Mouse (Mus musculus): Measurements from ENCODE around the gene Actr2. TPM values are rescaled to one million over a fixed set of nuclear protein-coding genes. Genes with fewer than 3 reads are reported as not detected.
"Not testable (repeated sequence)": the region's sequence is repeated elsewhere in the genome, so short reads cannot be mapped to it uniquely, and the experiment has no call there.

Actr2 gene
- polyA plus RNA-seq, 1 experiment from 2014 or later: 74.5 TPM

- H3K4me1 ChIP-seq (replicated peaks; ENCODE audit: control insufficient read depth, insufficient read depth, low read length): no peaks in the 10 kb centered on the region
- no peak overlapping the region for H3K9ac ChIP-seq (ENCODE audit: low read depth, low read length)
- no peaks in the 10 kb centered on the region for H3K9me3 ChIP-seq (ENCODE audit: control insufficient read depth, low read length)
- no peak overlapping the region for H3K4me3 ChIP-seq (ENCODE audit: low read depth, low read length)
- no peaks in the 10 kb centered on the region for H3K27me3 ChIP-seq (replicated peaks; ENCODE audit: control insufficient read depth, insufficient read depth, low read length)
- 97% methylated on average over 1 of the region's 1 CpGs for WGBS
- H3K36me3 ChIP-seq (ENCODE audit: control insufficient read depth, insufficient read depth, low read length): peaks cover 17% of the 10 kb centered on the region
- ATAC-seq (replicated peaks; ENCODE audit: low FRiP score) (no peak), DNase-seq (ENCODE audit: low spot score) (no peak)
- no peak overlapping the region for H3K4me2 ChIP-seq
- H3K27ac ChIP-seq (ENCODE audit: low read depth, low read length): no peak overlapping the region
Measured at GRCm38 (mm10) chr11:20066106-20066505, 46.6 kb downstream of the Actr2 start.

DNA sequence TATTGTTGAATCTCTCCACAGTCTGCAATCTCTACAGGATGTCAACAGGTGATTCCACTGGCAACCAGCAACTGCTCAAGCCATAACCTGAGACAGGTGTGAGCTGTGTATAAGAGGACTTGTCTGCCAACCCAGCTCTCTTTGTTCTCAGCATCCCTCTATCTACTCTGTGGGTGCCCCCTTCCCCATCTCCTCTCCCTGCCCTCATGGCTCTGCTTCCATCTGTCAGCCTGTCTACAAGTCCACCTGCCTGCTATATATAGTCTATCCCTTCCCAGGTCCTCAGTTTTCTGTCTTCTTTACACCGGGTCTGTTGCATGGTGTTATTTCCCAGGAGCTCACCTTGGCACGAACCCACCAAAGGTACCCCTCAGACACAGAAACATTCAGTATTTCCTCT lies 47.8 kb downstream of the Actr2 start:
- Histone ChIP-seq H3K9ac (ENCODE audit: low read depth, low read length) (no peak overlapping the region), H3K27ac (ENCODE audit: low read depth, low read length) (no peak overlapping the region), H3K36me3 (ENCODE audit: control insufficient read depth, insufficient read depth, low read length) (peaks cover 13% of the 10 kb centered on the region), H3K4me2 (no peak overlapping the region), H3K27me3 (replicated peaks; ENCODE audit: control insufficient read depth, insufficient read depth, low read length) (no peaks in the 10 kb centered on the region), H3K4me1 (replicated peaks; ENCODE audit: control insufficient read depth, insufficient read depth, low read length) (no peaks in the 10 kb centered on the region), H3K4me3 (ENCODE audit: low read depth, low read length) (no peak overlapping the region), H3K9me3 (ENCODE audit: control insufficient read depth, low read length) (no peaks in the 10 kb centered on the region)
- ATAC-seq (replicated peaks; ENCODE audit: low FRiP score) (no peak), DNase-seq (ENCODE audit: low spot score) (no peak)
- WGBS: 95% methylated on average over 2 of the region's 2 CpGs

DNA sequence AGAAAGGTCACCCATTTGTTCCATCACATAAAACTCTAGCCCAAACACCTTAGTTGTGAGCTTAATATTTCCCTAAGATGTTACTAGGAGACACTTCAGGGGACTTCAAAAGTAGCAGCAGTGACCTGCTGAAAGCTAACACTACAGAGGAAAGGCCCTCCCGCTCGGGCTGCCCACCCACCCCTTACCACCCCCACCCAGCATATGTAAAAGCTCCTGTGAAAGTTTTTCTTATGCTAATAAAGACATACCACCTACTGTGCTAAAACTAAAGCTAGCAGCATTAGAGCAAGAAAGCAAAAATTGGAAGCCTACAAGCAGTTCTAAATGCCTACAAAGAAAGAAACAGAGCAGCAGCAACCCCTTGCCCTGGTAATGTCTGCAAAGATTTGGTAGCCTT lies 48.6 kb downstream of the Actr2 start:
- peaks cover 17% of the 10 kb centered on the region for H3K36me3 ChIP-seq (ENCODE audit: control insufficient read depth, insufficient read depth, low read length)
- not testable (repeated sequence) for H3K9me3 ChIP-seq (ENCODE audit: control insufficient read depth, low read length); H3K4me3 ChIP-seq (ENCODE audit: low read depth, low read length); H3K27me3 ChIP-seq (replicated peaks; ENCODE audit: control insufficient read depth, insufficient read depth, low read length); ATAC-seq (replicated peaks; ENCODE audit: low FRiP score); H3K9ac ChIP-seq (ENCODE audit: low read depth, low read length); H3K4me1 ChIP-seq (replicated peaks; ENCODE audit: control insufficient read depth, insufficient read depth, low read length); H3K4me2 ChIP-seq; DNase-seq (ENCODE audit: low spot score); H3K27ac ChIP-seq (ENCODE audit: low read depth, low read length)
- 77% methylated on average over 2 of the region's 2 CpGs for WGBS

DNA sequence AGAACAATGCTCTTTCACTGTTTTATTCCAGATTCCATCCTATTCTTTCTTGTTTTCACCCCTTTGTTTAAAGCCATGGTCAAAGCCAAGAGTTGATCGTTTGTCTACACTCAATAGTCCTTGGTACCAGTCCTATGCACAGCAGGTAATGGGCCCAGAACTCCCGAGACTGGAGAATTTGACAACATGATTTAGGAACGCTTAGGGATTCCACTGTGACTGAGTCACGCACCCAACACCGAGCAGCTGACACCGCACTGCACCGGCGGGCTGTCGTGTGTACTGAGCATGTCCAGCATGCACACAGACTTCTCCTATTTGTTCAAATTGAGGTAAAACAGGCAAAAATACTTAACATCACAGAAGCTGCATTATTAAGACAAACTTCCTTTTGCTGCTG lies 49.9 kb downstream of the Actr2 start:
- ATAC-seq (replicated peaks; ENCODE audit: low FRiP score); DNase-seq (ENCODE audit: low spot score); H3K9ac ChIP-seq (ENCODE audit: low read depth, low read length); H3K27ac ChIP-seq (ENCODE audit: low read depth, low read length); H3K27me3 ChIP-seq (replicated peaks; ENCODE audit: control insufficient read depth, insufficient read depth, low read length); H3K4me2 ChIP-seq; H3K4me1 ChIP-seq (replicated peaks; ENCODE audit: control insufficient read depth, insufficient read depth, low read length); H3K9me3 ChIP-seq (ENCODE audit: control insufficient read depth, low read length); H3K4me3 ChIP-seq (ENCODE audit: low read depth, low read length): not testable (repeated sequence)
- WGBS: 90% methylated on average over 9 of the region's 9 CpGs
- H3K36me3 ChIP-seq (ENCODE audit: control insufficient read depth, insufficient read depth, low read length): peaks cover 15% of the 10 kb centered on the region; the same call in 1 of the 2 replicates

DNA sequence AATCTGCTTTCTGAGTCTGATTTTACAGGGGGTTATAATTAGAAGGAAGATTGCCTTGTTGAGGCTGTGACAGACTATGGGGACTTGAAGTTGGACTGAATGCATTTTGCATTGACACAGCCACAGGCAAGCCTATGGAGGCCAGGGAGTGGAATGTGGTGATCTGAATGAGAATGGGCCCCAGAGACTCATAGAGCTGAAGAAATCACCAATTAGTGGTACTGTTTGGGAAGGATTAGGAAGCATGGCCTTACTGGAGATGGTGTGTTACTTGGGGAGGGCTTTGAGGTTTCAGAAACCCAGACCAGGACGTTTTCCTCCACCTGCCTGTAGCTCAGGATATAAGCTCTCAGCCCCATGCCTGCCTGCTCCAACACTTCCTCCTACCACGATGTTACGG lies 53.0 kb downstream of the Actr2 start:
- H3K27ac ChIP-seq (ENCODE audit: low read depth, low read length): no peak overlapping the region
- ATAC-seq (replicated peaks; ENCODE audit: low FRiP score): no peak
- no peak overlapping the region for H3K4me3 ChIP-seq (ENCODE audit: low read depth, low read length)
- H3K4me1 ChIP-seq (replicated peaks; ENCODE audit: control insufficient read depth, insufficient read depth, low read length): no peaks in the 10 kb centered on the region
- WGBS: 80% methylated on average over 3 of the region's 3 CpGs
- H3K27me3 ChIP-seq (replicated peaks; ENCODE audit: control insufficient read depth, insufficient read depth, low read length): no peaks in the 10 kb centered on the region
- H3K36me3 ChIP-seq (ENCODE audit: control insufficient read depth, insufficient read depth, low read length): peaks cover 8% of the 10 kb centered on the region; the same call in 1 of the 2 replicates
- H3K9ac ChIP-seq (ENCODE audit: low read depth, low read length): no peak overlapping the region
- DNase-seq (ENCODE audit: low spot score): no peak
- no peaks in the 10 kb centered on the region for H3K9me3 ChIP-seq (ENCODE audit: control insufficient read depth, low read length)
- no peak overlapping the region for H3K4me2 ChIP-seq

- Histone ChIP-seq H3K4me3 (ENCODE audit: low read depth, low read length) (no peak overlapping the region), H3K4me2 (no peak overlapping the region), H3K9ac (ENCODE audit: low read depth, low read length) (no peak overlapping the region), H3K27ac (ENCODE audit: low read depth, low read length) (no peak overlapping the region), H3K9me3 (ENCODE audit: control insufficient read depth, low read length) (no peaks in the 10 kb centered on the region), H3K36me3 (ENCODE audit: control insufficient read depth, insufficient read depth, low read length) (peaks cover 6% of the 10 kb centered on the region; the same call in 1 of the 2 replicates), H3K4me1 (replicated peaks; ENCODE audit: control insufficient read depth, insufficient read depth, low read length) (peaks cover 13% of the 10 kb centered on the region), H3K27me3 (replicated peaks; ENCODE audit: control insufficient read depth, insufficient read depth, low read length) (no peaks in the 10 kb centered on the region)
- WGBS: 84% methylated on average over 2 of the region's 2 CpGs
- DNase-seq (ENCODE audit: low spot score) (no peak), ATAC-seq (replicated peaks; ENCODE audit: low FRiP score) (no peak)
Measured at GRCm38 (mm10) chr11:20057429-20057828, 55.3 kb downstream of the Actr2 start.

- 81% methylated on average over 1 of the region's 1 CpGs for WGBS
- no peak overlapping the region for H3K27ac ChIP-seq (ENCODE audit: low read depth, low read length)
- no peak for DNase-seq (ENCODE audit: low spot score)
- peaks cover 16% of the 10 kb centered on the region for H3K4me1 ChIP-seq (replicated peaks; ENCODE audit: control insufficient read depth, insufficient read depth, low read length)
- no peak overlapping the region for H3K4me2 ChIP-seq
- no peaks in the 10 kb centered on the region for H3K9me3 ChIP-seq (ENCODE audit: control insufficient read depth, low read length)
- peaks cover 6% of the 10 kb centered on the region; the same call in 1 of the 2 replicates for H3K36me3 ChIP-seq (ENCODE audit: control insufficient read depth, insufficient read depth, low read length)
- H3K9ac ChIP-seq (ENCODE audit: low read depth, low read length): no peak overlapping the region
- no peaks in the 10 kb centered on the region for H3K27me3 ChIP-seq (replicated peaks; ENCODE audit: control insufficient read depth, insufficient read depth, low read length)
- no peak overlapping the region for H3K4me3 ChIP-seq (ENCODE audit: low read depth, low read length)
- ATAC-seq (replicated peaks; ENCODE audit: low FRiP score): no peak
Measured at GRCm38 (mm10) chr11:20056168-20056567, 56.5 kb downstream of the Actr2 start.

DNA sequence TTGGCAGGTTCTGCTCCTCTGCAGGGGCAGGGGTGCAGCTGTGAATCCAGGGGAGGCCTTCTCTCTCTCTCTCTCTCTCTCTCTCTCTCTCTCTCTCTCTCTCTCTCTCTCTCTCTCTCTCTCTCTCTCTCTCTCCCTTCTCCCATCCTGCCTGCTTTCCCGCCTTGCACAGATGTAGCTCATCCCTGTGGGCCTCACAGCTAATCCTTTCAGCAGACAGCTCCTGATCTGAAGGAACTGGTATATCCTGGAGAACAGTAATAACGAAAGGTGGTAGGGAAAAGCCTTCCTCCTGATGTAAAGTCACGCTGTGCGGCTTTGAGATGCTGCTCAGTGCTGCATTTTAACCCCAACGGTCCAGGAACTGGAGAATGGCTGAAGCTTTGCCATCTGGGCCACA lies 58.1 kb downstream of the Actr2 start:
- H3K9me3 ChIP-seq (ENCODE audit: control insufficient read depth, low read length): no peaks in the 10 kb centered on the region
- H3K4me2 ChIP-seq: no peak overlapping the region
- H3K9ac ChIP-seq (ENCODE audit: low read depth, low read length): no peak overlapping the region
- H3K27me3 ChIP-seq (replicated peaks; ENCODE audit: control insufficient read depth, insufficient read depth, low read length): no peaks in the 10 kb centered on the region
- WGBS: 68% methylated on average over 5 of the region's 5 CpGs
- H3K27ac ChIP-seq (ENCODE audit: low read depth, low read length): no peak overlapping the region
- H3K4me1 ChIP-seq (replicated peaks; ENCODE audit: control insufficient read depth, insufficient read depth, low read length): peaks cover 16% of the 10 kb centered on the region
- ATAC-seq (replicated peaks; ENCODE audit: low FRiP score) (no peak), DNase-seq (ENCODE audit: low spot score) (no peak)
- H3K36me3 ChIP-seq (ENCODE audit: control insufficient read depth, insufficient read depth, low read length): peaks cover 6% of the 10 kb centered on the region; the same call in 1 of the 2 replicates
- no peak overlapping the region for H3K4me3 ChIP-seq (ENCODE audit: low read depth, low read length)

DNA sequence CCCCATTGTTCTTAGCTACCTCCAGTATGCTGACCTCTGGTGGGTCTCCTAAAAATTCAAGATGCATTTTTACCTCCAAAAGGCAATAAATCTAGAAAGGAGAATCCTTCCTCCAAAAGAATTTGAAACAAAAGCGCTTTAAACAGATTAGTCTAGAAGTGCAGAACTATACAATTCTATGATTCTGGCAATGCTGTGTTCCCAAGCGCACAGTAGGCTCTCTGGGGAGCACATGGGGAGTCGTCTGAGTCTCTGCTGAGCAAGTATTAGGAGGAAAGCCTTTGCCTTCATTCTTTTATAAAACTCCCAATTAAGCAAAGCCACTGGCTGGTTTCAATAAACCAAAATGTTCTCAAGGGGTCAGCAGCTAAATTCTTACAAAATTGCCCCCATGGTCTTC lies 58.8 kb downstream of the Actr2 start:
- DNase-seq (ENCODE audit: low spot score) (no peak), ATAC-seq (replicated peaks; ENCODE audit: low FRiP score) (no peak)
- 80% methylated on average over 3 of the region's 3 CpGs for WGBS
- no peaks in the 10 kb centered on the region for H3K9me3 ChIP-seq (ENCODE audit: control insufficient read depth, low read length)
- no peaks in the 10 kb centered on the region for H3K27me3 ChIP-seq (replicated peaks; ENCODE audit: control insufficient read depth, insufficient read depth, low read length)
- no peak overlapping the region for H3K9ac ChIP-seq (ENCODE audit: low read depth, low read length)
- H3K36me3 ChIP-seq (ENCODE audit: control insufficient read depth, insufficient read depth, low read length): peaks cover 2% of the 10 kb centered on the region; the same call in 1 of the 2 replicates
- no peak overlapping the region for H3K4me3 ChIP-seq (ENCODE audit: low read depth, low read length)
- no peak overlapping the region for H3K27ac ChIP-seq (ENCODE audit: low read depth, low read length)
- H3K4me2 ChIP-seq: no peak overlapping the region
- peaks cover 16% of the 10 kb centered on the region for H3K4me1 ChIP-seq (replicated peaks; ENCODE audit: control insufficient read depth, insufficient read depth, low read length)
